Comparison of ENCODE assay signal across 33 mouse cellular contexts in the genomic region with DNA sequence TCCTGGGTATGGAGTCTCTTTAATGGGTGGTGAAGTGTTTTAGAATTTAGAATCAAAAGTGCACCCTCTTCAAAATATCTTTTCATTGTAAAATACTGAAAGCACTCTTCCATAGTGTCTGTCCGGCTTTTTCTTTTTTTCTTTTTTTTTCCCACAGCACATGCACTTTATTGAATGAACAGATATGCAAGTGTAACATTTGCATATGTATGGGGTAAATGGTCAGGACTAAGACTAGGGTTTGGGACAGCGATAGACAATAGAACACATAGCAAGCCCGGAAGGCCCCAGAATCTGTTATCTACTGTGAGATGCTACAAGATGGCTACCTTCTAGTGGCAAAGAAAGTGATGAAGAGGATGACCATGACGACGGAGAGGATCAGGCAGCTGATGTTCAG. TPM values are rescaled to one million over a fixed set of nuclear protein-coding genes. Genes with fewer than 3 reads are reported as not detected.
"Had no signal": no experiment of that assay in that cellular context is flagged by ENCODE, and none has a peak within 500 bp of the region (broad histone marks: within the 10 kb centered on the region; RNA-seq: fewer than 3 reads in every experiment).

No protein-coding gene starts in this region.

- DNase-seq: cerebellum, adult 9-11 months; cerebellum, postnatal 10 days; cerebellum, postnatal 14 days; cerebellum, postnatal 25 days; cerebellum, postnatal 36 days; embryo, embryonic 11 days; forebrain, postnatal 0 days; gastrocnemius, adult 2 months; gastrocnemius, postnatal 10 days; gastrocnemius, postnatal 14 days; gastrocnemius, postnatal 25 days; gastrocnemius, postnatal 36 days; heart, adult 18-20 months; heart, adult 2 months had no signal

- H3K36me3 ChIP-seq: embryonic facial prominence, embryonic 10.5 days; embryonic facial prominence, embryonic 12.5 days; embryonic facial prominence, embryonic 13.5 days; embryonic facial prominence, embryonic 15.5 days; forebrain, embryonic 10.5 days; forebrain, embryonic 12.5 days; forebrain, embryonic 15.5 days had no signal

- H3K27me3 ChIP-seq: embryonic facial prominence, embryonic 12.5 days; embryonic facial prominence, embryonic 13.5 days; embryonic facial prominence, embryonic 15.5 days; forebrain, embryonic 12.5 days; forebrain, embryonic 13.5 days; forebrain, embryonic 15.5 days had no signal

- H3K4me3 ChIP-seq: embryonic facial prominence, embryonic 10.5 days; embryonic facial prominence, embryonic 12.5 days; embryonic facial prominence, embryonic 13.5 days; embryonic facial prominence, embryonic 15.5 days; erythroblast, embryonic 14.5 days; forebrain, embryonic 10.5 days; forebrain, embryonic 12.5 days; forebrain, embryonic 13.5 days; forebrain, embryonic 15.5 days; gastrocnemius, adult 2 months; heart, adult 2 months had no signal

- H3K27ac ChIP-seq: embryonic facial prominence, embryonic 10.5 days; embryonic facial prominence, embryonic 12.5 days; embryonic facial prominence, embryonic 13.5 days; embryonic facial prominence, embryonic 15.5 days; forebrain, embryonic 10.5 days; forebrain, embryonic 12.5 days; forebrain, embryonic 13.5 days; forebrain, embryonic 15.5 days; gastrocnemius, adult 2 months; heart, adult 2 months had no signal

- H3K9ac ChIP-seq: embryonic facial prominence, embryonic 12.5 days; embryonic facial prominence, embryonic 13.5 days; embryonic facial prominence, embryonic 15.5 days; forebrain, embryonic 12.5 days; forebrain, embryonic 13.5 days; forebrain, embryonic 15.5 days; forebrain, postnatal 0 days had no signal

- ATAC-seq: forebrain, embryonic 13.5 days; forebrain, embryonic 14.5 days; forebrain, embryonic 15.5 days; forebrain, embryonic 16.5 days; forebrain, postnatal 0 days had no signal

- H3K9me3 ChIP-seq: embryonic facial prominence, embryonic 10.5 days; embryonic facial prominence, embryonic 12.5 days; embryonic facial prominence, embryonic 13.5 days; embryonic facial prominence, embryonic 15.5 days; forebrain, embryonic 12.5 days; forebrain, embryonic 13.5 days; forebrain, embryonic 15.5 days had no signal

- H3K4me2 ChIP-seq: embryonic facial prominence, embryonic 12.5 days; embryonic facial prominence, embryonic 13.5 days; embryonic facial prominence, embryonic 15.5 days; forebrain, embryonic 12.5 days; forebrain, embryonic 13.5 days; forebrain, embryonic 15.5 days had no signal

RNA-seq across cellular contexts. Expression of a gene that starts 3.2 kb away (rescaled TPM):
- total RNA-seq: common myeloid progenitor, adult 5-6 weeks; gastrocnemius, adult 18-20 months; gastrocnemius, adult 2 months; gastrocnemius, postnatal 25 days; gastrocnemius, postnatal 36 days; granulocyte monocyte progenitor cell, adult 5-6 weeks; heart, adult 18-20 months; heart, adult 2 months had no signal
- polyA plus RNA-seq: erythroblast, embryonic 14.5 days; gonadal fat pad, adult 2 months had no signal

RNA-seq across cellular contexts. Expression of a gene that starts 3.5 kb away (rescaled TPM):
- total RNA-seq: gastrocnemius, adult 18-20 months; gastrocnemius, adult 2 months; gastrocnemius, adult 8-10 months; gastrocnemius, postnatal 10 days; gastrocnemius, postnatal 14 days; gastrocnemius, postnatal 25 days; gastrocnemius, postnatal 36 days; gastrocnemius, postnatal 4 days; heart, adult 18-20 months; heart, adult 2 months; heart, adult 8-10 months had no signal
- polyA plus RNA-seq: embryonic facial prominence, embryonic 14.5 days; erythroblast, embryonic 14.5 days; heart, adult 2 months had no signal
